Mouse (Mus musculus): ENCODE results near the gene Pcgf2.
"Not testable (repeated sequence)": the region's sequence is repeated elsewhere in the genome, so short reads cannot be mapped to it uniquely, and the experiment has no call there.

The Pcgf2 gene

DNA sequence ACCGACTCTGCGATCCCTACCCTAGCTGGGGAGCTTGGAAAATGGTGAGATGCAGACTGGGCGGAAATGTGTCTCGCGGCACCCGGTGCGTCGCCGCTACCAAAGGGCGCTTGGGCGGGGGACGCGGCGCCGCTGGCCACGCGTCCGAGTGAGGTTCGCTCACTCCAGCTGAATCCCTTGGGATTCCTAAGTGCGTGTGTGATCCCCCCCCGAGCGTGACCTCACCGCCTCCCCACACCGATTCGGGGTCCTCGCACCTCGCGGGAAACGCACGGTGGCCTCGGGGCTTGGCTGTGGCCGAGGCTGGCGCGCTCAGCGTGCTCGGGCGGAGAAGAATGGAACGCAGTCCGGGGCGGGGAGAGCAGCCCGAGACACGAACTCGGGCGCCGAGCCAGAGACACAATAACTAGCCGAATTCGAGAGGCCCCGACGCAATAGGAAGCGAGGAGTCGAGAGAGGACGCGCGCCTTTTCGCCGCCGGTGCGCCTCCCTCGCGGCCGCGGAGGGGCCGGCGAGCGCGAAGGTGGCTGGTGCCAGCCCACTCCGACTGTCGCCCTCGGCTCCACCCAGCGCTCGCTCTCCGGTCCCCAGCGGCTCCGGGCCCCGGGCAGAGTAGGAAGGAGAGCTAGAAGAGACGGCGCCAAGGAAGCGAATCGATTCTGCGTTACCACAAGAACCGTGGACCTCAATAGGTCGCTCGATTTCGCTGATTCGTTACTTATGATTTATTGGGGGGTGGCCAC, at the start of gene Pcgf2:
Gene Pcgf2, minus strand, starts transcription at position 495 of the 743 bp plus-strand sequence.
- peak; percentile 88 to 90 for DNase-seq

DNA sequence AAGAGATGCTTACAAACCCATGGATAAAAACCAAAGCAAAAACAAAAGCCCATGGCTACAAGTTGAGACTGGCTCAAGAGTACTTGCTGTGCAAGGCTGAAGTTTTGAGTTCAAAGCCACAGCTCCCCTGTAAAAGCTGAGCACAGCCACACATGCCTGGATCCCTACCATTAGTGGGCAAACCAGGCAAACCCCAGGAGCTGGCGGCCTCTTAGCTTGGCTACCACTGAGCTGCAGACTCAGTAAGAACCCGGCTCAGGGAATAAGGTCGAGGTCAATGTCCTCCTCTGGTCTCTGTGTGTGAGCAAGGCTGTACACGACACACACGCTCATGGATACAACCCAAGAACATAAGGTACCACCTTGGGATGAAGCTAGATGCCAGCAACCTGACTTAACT, 48.2 kb upstream of the Pcgf2 start:
- DNase-seq: no peak

DNA sequence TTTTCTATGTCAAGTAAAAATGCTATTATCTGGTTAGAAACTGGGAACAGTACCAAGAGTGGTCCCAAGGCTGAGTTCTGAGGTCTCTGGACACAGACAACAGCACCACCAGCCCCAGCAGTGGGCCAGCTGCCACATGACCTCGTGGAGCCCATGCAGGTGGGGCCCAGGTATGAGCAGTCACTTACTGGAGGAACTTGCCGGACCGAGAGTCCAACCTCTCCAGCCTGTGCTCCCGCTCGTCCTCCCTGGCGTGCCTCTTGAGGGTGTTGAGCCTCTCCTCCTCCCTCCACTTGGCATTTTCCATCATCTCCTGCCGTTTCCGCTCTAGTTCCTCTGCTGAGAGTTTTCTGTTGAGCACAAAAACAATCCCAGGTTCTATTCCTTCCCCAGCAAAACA, 47.5 kb upstream of the Pcgf2 start:
- peak; percentile 46 to 57 for DNase-seq

DNA sequence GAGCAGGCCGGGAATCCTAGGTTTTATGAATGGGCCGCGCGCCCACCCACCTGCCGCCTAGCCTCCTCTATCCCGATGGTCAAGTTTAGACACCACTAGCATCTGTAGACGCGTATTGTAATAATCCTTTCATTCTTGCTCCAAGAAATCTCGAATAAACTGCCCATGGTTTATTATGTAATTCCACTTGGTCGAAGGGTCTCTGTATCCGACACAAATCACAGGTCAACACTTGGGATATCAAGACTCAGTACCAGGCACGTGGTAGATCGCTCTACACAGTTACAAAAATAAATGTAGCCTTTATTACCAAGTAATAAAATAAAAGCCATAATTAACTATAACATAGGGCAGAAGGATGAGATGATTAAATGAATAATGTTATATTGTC, 45.0 kb upstream of the Pcgf2 start:
- no peak for DNase-seq

DNA sequence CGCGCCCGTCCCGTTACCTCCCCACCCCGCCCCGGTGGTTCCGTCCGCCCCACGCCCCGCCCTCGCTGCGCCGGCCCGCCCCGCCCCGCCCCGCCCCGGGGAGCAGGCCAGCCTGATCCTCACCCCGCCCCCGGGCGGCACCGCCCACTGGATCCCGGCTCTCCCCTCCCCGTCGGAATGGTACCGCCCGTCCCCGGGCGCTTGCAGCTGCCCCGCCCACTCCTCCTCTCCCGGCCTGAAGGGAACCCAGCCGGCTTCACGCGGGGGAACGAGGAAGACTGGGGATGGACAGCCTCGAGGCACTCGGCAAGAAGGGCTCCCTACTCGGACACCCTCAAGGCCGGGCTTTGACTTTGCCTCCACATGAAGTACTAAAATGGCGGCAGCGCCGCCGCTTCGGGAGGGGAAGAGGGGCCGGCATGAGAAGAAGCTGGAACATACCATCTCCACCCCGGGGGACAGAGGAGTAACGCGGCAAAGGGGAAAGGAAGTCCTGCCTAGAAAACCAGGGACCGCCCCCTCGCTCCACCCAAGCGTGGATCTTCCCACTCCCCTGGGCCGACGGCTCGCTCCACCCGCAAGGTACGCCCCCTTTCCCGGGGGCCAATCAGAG, 44.5 kb upstream of the Pcgf2 start:
- DNase-seq: peak; percentile 99 to 100

DNA sequence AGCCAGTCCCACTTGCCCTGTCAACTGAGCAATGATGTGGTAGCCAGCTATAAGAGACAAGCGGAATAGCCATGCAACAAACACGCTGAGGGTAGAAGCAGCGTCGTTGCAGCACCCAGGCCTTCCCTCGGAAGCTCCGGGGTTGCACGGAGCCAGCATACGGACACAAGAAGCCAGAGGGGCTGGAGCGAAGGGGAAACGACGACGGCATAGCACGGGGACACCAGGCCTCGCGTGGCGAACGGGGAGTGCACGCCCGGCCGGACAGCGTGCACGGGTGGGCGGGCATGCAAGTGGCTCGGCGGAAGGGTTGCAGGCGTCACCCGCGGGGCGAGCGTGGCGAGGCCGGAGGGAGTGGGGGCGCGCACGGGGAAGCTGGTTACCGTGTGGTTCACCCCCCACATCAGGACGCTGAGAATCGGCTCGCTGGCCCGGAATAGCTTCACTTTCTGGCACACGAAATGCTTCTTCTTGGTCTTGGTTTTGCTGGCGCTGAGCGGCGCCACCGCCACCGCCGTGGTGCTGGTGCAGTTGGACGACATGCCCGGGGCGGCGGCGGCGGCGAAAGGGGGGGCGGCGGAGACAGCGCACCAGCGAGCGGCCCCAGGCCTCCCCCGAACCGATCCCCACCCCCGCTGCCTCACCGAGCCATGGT, 43.9 kb upstream of the Pcgf2 start, which contains the start of gene Pip4k2b:
Gene Pip4k2b, minus strand, starts transcription at position 642 of the 655 bp plus-strand sequence.
- DNase-seq: peak in 1 of 2 experiments; percentile 63

DNA sequence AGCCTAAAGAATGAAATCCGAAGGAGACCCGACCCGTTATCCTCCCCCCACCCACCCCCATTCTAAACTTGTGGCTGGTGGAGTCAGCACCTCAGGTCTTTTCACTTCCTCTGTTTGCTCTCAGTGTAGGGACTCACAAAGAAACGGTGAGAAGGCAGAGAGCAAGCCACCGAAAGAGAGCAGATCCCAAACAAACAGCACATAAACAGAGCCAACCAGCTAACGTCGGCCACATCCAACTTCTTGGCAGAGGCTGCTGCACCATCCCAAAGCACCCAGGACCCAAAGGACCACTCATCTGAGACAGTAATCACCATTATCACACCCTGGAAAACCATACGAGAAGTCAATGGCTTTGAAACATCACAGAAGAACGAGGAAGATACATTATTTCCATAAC, 43.1 kb upstream of the Pcgf2 start:
- no peak for DNase-seq

DNA sequence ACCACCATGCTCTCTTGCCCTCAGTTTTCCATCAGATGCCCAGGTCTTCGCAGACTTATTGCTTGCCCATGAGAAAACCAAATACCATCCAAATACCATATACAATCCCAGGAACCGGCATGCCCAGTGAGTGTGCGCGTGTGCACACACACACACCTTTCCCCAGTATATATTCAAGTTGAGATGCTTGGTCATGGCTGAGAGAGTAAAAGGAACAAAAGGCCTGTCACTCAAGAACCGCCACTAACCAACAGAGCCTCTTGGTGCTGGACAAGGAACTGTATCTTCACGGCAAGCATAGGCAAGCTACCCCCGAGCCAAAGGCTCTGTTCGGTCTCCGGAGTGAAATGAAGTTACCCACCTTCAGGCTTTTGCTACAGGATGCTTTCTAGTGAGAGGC, 42.3 kb upstream of the Pcgf2 start:
- no peak for DNase-seq

DNA sequence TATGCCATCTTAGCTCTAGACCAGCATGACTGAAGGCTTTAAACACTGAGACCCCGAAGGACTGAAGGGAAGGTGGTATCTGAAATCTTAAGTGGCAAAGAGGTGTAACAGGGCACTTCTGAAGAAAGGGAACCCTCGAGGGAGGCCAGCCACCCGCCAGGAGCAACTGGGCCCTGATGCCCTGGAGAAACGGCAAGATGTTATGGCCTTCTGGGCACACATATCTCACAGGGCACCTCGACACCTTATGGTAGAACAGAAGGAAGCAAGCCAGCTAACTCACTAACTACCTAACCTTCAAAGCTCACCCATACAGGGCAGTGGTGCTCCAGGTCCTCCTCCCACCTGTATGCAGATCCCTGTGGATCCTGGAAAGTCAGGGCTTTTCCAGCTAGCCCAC, 41.9 kb upstream of the Pcgf2 start:
- no peak for DNase-seq

DNA sequence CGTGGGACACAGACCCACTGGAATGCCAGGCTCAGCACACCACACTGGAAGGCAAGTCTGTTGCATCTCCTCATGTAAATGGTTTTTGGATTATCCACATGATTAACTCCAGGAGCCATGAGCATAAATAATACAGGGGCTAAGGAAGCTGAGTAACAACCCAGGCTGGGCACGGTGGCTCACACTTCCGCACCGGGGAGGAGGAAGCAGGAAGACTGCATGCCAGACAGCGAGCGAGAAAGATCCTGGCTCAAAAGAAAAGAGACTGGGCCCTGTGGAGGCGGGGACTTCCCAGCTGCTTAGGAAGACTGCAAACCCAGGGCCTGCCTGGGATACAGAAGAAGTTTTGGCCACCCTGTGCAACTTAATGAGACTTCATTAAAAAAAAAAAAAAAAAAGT, 39.9 kb upstream of the Pcgf2 start:
- DNase-seq: peak; percentile 38 to 42

DNA sequence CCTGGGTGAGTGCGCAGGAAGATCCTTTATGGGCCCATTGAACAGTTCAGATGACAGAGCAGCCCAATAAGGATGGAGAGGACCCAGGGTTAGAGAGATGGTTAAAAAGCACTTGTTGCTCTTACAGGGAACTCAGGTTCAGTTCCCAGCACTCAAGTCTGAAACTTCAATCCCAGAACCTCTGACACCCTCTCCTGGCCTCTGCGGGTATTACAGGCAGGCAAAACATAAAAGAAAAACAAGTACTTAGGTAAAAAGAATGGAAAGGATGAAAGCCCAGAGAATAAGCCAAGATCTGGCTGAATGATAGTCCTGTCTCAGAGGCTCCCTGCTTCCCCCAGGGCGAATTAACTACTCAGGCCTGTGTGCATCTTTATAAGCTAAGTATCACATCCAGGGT, 38.9 kb upstream of the Pcgf2 start:
- no peak for DNase-seq

DNA sequence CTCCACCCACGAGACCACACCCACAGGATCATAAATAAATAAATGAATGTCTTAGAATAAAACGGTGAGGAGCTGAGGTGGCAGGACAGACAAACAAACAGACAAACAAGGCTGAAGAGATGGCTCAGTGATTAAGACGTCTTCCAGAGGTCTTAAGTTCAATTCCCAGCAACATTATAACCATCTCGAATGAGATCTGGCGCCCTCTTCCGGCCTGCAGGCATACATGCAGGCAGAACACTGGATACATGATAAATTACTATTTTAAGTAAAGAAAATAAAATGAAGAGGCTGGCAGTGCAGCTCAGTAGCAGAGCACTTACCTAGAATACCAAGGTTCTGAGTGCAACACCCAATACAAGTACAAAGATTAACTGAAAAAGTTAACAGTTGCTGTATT, 38.4 kb upstream of the Pcgf2 start:
- no peak for DNase-seq

DNA sequence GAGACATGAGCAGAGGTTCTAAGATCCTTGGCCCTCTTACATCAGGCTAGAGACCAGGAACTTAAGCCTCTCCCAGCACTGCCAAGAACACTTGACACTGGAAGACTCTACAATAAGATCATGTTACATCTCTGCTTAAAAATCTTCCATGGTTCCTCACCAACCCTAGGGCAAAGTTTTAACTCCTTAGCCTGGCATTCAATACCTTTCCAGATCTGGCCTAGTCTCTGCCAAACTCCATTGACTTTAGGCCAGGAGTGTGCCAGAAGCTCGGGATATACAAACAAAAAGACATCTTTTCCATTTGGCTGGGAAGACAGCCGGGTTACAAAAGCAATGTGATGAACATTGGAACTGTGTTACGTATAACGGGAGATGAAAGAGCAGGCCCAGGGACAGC, 37.3 kb upstream of the Pcgf2 start:
- DNase-seq: no peak

DNA sequence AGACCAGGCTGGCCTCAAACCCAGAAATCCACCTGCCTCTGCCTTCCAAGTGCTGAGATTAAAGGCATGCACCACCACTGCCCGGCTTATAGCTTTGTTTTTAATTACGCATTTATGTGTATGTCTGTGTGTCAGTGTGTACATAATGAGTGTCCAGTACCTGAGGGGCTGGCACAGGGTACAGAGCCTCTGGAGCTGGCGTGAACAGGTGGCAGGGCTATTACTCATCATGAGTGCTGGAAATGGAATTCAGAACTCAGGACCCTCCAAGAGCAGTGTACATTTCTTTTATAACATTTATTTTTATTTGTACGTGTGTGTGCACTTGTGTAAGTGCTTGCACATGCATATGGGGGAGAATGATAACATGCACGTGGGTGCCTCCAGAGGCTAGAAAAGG, 36.3 kb upstream of the Pcgf2 start:
- no peak for DNase-seq

DNA sequence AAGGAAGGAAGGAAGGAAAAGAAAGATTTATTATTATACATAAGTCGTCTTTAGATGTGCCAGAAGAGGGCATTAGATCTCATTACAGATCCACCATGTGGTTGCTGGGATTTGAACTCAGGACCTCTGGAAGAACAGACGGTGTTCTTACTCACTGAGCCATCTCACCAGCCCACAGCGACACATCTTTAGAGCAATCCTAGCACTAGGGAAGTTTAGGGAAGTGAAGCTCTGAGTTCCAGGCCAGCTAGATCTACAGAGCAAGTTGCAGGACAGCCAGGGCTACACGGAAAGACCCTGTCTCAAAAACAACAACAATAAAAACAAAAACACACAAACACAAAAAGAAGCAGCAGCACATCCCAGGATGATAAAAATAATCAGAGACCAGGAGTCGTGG, 34.5 kb upstream of the Pcgf2 start:
- not testable (repeated sequence) for DNase-seq

DNA sequence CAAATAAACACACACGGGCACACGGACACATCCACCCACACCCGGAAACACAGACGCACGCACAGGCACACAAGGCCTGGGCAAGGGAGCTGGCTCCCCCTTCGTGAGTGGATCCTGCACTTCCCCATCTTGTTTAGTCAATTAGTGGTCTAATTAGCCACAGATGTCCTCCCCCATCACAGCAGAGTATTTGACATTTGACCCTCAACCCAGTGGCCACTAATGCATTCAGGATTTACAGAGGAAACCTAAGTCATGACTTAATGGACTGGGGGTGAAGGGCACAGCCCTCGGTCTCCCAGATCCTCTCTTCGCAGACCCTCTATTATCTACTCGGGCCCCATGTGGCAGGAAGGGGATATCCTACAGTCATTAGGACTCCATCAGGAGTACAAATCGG, 33.4 kb upstream of the Pcgf2 start:
- no peak for DNase-seq

DNA sequence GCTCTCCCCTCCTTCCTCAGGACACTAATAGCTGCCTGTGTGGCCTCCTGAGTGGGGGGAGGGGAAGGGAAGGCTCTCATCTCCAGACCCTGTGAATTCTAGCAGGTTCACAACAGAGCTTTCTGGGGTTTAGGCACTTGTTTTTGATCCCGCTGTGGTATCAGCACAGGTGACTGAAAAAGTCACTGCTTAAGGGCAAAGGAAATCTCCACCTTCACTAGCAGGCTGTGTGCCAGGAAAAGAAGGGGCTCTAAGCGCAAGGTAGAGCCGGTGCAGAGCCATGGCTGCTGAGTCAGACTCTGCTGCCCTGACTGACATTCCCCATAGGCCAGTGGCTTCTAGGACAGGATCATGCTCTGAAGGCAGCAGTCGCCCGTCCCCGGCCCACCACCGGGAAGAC, 28.4 kb upstream of the Pcgf2 start:
- no peak for DNase-seq

DNA sequence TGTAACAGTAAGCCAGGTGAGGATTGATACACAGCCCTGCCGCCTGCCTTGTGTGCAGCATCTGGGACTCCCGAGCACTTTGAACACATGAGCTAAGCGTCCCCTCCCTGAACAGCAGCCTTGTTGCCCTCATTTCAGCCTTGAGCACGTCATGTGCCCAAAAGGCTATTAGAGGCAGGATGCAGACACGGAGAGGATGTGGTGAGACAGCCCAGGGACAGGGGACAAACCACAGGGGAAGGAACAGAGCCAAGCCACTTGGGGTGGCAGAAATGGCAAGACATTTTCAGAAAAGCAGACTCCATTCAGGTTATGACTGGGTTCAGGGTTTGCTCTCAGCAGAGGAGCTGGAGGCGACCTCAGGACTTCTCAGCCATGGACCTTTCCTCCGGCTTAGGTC, 28.0 kb upstream of the Pcgf2 start:
- DNase-seq: peak; percentile 28 to 37

DNA sequence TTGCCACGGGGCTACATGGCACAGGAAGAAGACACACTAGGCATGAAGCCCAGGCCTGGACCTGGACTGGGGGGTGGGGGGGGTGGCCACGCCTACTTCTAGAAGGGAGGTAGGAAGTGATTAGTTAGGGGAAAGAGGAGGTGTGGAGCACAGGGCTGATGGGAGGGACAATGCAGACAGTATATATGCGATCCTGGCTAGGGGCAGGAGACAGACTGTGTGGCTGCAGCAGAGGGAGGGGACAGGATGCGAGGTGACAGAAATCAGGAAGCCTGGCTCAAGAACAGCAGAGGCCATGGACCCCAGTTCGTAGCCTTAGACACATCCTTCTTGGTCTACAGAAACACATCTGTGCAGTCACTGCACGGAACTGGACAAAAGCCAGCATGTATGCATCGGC, 23.4 kb upstream of the Pcgf2 start:
- DNase-seq: no peak

DNA sequence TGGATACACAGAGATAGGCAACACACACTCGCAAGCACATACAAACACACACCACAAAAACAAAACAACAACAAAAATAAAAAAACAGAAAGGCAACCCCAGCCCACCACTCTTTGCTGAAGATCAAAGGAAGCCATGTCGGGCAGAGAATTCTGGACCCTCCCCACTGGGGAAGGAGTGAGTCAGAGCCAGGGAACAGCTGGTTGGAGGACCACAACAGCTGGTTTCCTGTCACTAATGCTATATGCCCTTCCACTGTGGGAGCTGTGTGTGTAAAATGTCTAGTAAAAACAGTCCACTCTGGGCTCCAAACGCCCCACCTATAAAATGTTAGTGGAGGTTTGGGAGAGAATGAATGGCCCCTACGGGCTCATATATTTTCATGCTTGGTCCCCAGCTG, 21.0 kb upstream of the Pcgf2 start:
- no peak for DNase-seq

DNA sequence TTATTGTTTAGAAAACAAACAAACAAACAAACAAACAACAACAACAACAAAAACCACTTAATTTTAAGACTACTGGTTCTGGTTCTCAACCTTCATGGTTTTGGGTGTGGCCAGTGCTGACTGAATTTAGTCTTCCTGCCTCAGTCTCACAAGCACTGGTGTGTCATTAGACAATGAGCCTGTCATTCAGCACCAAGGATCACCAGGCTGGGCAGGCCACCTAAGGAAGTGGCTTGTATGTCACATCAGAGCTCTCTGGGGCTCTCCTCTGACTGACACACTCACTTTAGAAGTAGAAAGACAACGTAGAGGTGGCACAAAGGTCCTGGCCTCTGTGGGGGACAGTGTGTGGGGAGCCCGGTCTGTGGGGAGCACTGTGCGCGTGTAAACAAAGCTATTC, 18.7 kb upstream of the Pcgf2 start:
- no peak for DNase-seq

DNA sequence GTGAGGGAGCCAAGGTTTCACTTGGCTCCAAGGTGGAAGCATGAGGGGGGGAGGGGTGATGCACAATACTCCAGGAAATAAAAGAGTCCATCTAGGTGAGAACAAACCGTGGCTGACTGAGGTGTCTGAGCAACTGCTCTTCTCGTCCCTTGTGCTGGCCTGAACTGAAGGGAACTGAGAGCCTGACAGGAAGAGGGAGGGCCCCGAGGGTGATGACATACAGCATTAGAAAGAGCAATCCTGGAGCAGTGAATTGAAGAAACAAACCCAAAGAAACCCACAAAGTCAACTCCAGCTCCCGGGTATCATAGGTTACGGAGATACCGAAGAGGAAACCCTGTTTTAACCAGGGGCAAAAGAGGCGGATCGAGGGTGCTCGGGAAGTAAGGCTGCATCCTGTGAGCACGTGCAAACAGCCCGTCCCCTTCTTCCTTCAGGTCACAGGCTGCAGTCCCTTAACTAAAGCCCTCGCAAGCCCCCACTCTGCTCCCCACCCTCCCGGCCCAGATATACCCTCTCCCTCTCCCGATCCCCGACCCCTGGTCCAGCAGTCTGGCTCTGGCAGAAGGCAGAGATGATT, 18.1 kb upstream of the Pcgf2 start:
- peak in 1 of 2 experiments; percentile 38 for DNase-seq

DNA sequence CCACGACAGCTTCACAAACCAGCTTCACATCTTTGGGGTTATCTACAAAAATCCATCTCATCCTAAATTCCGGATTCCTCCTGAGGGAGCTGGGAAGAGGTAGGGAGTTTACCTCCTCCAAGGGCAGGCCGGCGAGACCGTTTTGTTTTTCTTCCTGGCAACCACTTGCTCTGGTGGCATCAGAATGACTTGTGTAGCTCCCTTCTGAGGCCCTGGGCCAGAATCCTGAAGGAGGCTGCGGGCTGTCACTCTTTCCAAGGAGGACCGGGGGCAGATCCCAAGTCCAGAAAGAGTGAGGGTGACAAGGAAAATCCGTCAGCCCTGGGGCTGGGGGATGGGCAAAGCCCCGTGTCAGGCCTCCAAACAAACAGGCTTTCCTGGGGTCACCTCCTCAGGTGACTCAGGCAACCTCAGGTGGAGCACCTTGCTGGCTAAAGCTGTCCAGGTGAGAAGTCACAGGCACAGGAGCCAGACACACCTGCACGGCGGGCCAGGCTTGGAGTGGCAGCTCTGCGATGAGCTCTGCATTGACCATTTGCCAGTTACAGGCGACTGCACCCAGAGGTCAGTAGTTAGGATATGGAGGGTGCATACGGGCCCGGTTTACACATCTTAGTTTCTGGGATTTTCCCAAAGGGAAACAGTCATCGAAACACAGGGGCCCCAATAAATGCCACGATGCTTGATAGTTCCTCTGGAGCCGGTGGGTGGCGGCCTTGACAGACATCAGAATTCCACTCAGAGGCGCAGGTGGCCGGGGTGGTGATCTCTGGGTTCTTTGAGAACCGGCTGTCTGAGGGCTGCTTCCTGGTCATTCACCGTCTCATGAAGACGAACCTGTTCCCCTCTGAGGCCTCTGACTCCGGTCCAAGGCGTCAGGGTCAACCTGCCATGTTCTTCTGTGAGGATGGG, 17.3 kb upstream of the Pcgf2 start:
- DNase-seq: no peak

All from lung, adult 18-20 months (tissue).